Mouse (Mus musculus): ENCODE data around the gene Pltp.
A peak's percentile ranks its signal among the peaks of the same experiment; 100 is the strongest.
"Not testable (repeated sequence)": the region's sequence is repeated elsewhere in the genome, so short reads cannot be mapped to it uniquely, and the experiment has no call there.

Gene Pltp

GRCm38 (mm10) chr2:164804533-164805331 is 52.8 kb downstream of the Pltp start, which contains the start of the genes Acot8 and Zswim3:
Acot8 (minus strand) TSS chr2:164804882.
Zswim3 (plus strand) TSS chr2:164805098.
- peak; percentile 97 to 98 for DNase-seq

GRCm38 (mm10) chr2:164803921-164804313 is 53.6 kb downstream of the Pltp start:
- DNase-seq: no peak

GRCm38 (mm10) chr2:164803201-164803920 is 54.1 kb downstream of the Pltp start:
- DNase-seq: no peak

- DNase-seq: peak in 1 of 2 experiments; percentile 29
Observed at GRCm38 (mm10) chr2:164800252-164801004, 57.1 kb downstream of the Pltp start.

- DNase-seq: not testable (repeated sequence)
Observed at GRCm38 (mm10) chr2:164798554-164798953, 59.0 kb downstream of the Pltp start.

- no peak for DNase-seq
Observed at GRCm38 (mm10) chr2:164795868-164796267, 61.6 kb downstream of the Pltp start.

- DNase-seq: peak; percentile 87 to 92
Observed at GRCm38 (mm10) chr2:164794293-164794692, 63.2 kb downstream of the Pltp start.

- peak in 1 of 2 experiments; percentile 41 for DNase-seq
Observed at GRCm38 (mm10) chr2:164793772-164794171, 63.7 kb downstream of the Pltp start.

- peak; percentile 78 to 82 for DNase-seq
Observed at GRCm38 (mm10) chr2:164793236-164793635, 64.3 kb downstream of the Pltp start.

- DNase-seq: no peak
Observed at GRCm38 (mm10) chr2:164792400-164793190, 64.9 kb downstream of the Pltp start.

- DNase-seq: no peak
Observed at GRCm38 (mm10) chr2:164791841-164792261, 65.7 kb downstream of the Pltp start.

GRCm38 (mm10) chr2:164790451-164790850 is 67.1 kb downstream of the Pltp start:
- no peak for DNase-seq
